Mouse (Mus musculus): Measurements from ENCODE around the gene Mtm1.
"Not testable (repeated sequence)": the region's sequence is repeated elsewhere in the genome, so short reads cannot be mapped to it uniquely, and the experiment has no call there.

Gene Mtm1

GRCm38 (mm10) chrX:71285473-71285872 is 74.9 kb downstream of the Mtm1 start:
- DNase-seq (ENCODE audit: low spot score in 2 of 2): no peak

GRCm38 (mm10) chrX:71287088-71287487 is 76.5 kb downstream of the Mtm1 start:
- no peak for DNase-seq (ENCODE audit: low spot score in 2 of 2)

- no peak for DNase-seq (ENCODE audit: low spot score in 2 of 2)
Observed at GRCm38 (mm10) chrX:71294191-71294590, 83.6 kb downstream of the Mtm1 start.

- no peak for DNase-seq (ENCODE audit: low spot score in 2 of 2)
Observed at GRCm38 (mm10) chrX:71296005-71296404, 85.4 kb downstream of the Mtm1 start.

- no peak for DNase-seq (ENCODE audit: low spot score in 2 of 2)
Observed at GRCm38 (mm10) chrX:71302148-71302547, 91.6 kb downstream of the Mtm1 start.

GRCm38 (mm10) chrX:71311229-71311628 is 100.7 kb downstream of the Mtm1 start:
- DNase-seq (ENCODE audit: low spot score in 2 of 2): peak; percentile 2 to 27

GRCm38 (mm10) chrX:71314380-71314779 is 103.8 kb downstream of the Mtm1 start:
- no peak for DNase-seq (ENCODE audit: low spot score in 2 of 2)

- DNase-seq (ENCODE audit: low spot score in 2 of 2): peak in 1 of 2 experiments; percentile 11
Observed at GRCm38 (mm10) chrX:71352033-71352432, 141.5 kb downstream of the Mtm1 start.

GRCm38 (mm10) chrX:71355331-71355730 is 144.8 kb downstream of the Mtm1 start:
- no peak for DNase-seq (ENCODE audit: low spot score in 2 of 2)

- DNase-seq (ENCODE audit: low spot score in 2 of 2): not testable (repeated sequence)
Observed at GRCm38 (mm10) chrX:71361793-71362192, 151.2 kb downstream of the Mtm1 start.

GRCm38 (mm10) chrX:71364062-71364461 is 153.5 kb downstream of the Mtm1 start:
- DNase-seq (ENCODE audit: low spot score in 2 of 2): no peak

GRCm38 (mm10) chrX:71364554-71364991 is 154.0 kb downstream of the Mtm1 start, which contains the start of gene Mtmr1:
TSS of gene Mtmr1 (plus strand) at chrX:71364760.
- DNase-seq (ENCODE audit: low spot score in 2 of 2): peak; percentile 76 to 79

GRCm38 (mm10) chrX:71365011-71365410 is 154.4 kb downstream of the Mtm1 start:
- DNase-seq (ENCODE audit: low spot score in 2 of 2): peak in 1 of 2 experiments; percentile 20
